In the genomic region with DNA sequence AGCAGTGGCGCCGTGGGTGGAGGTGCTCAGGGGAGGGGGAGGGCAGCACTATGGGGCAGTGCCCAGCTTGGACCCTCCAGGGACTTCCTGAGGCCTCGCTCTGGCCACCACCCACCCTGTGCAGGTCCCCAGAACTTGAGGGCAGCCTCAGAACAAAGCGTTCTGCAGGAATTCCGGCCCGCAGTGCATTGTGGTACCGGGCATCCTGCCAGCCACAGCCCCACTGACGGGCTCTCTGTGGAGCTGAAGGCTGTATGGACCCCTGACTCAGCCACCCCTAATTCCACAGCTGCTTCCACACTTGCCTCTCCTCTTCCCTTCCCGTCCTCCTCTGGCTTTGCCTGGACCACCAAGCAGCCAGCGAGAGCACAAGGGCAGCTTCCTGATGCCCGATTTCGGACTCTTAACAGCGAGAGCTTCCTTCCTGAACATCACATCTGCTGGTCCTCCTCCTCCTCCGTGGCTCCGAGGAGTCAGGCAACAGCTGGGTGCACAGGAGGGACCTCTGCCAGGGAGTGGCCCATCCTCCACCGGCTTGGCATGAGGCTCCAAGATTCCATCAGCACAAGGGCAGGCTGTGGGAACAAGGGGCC, we compare ENCODE assay signal across 8 mouse cellular contexts. TPM values are rescaled to one million over a fixed set of nuclear protein-coding genes. Genes with fewer than 3 reads are reported as not detected.
DNase-seq lines count a peak whose midpoint lies in the region; ATAC-seq and TF ChIP-seq lines count a peak whose summit lies in the region.

No protein-coding gene starts in this region.

- H3K4me2 ChIP-seq in forebrain, postnatal 0 days (ENCODE audit: low read depth), result no peak overlapping the region
- H3K4me2 ChIP-seq in forebrain, embryonic 16.5 days (ENCODE audit: low read length), result no peak overlapping the region
- H3K4me2 ChIP-seq in hindbrain, postnatal 0 days (ENCODE audit: low read depth, low read length), result 0 out of 2 replicates have a peak overlapping the region, but pooled peaks have one; percentile 16
- H3K4me2 ChIP-seq in lung, postnatal 0 days (replicated peaks; ENCODE audit: low read depth, low read length), result 0 out of 2 replicates have a peak overlapping the region, but pooled peaks have one; percentile 19
- no peak overlapping the region for H3K4me2 ChIP-seq in intestine, embryonic 15.5 days (replicated peaks)

- no peak overlapping the region for H3K27ac ChIP-seq in forebrain, postnatal 0 days (ENCODE audit: low read depth, low read length)
- H3K27ac ChIP-seq in forebrain, embryonic 16.5 days (ENCODE audit: low read length), result no peak overlapping the region
- no peak overlapping the region for H3K27ac ChIP-seq in hindbrain, postnatal 0 days
- peak overlapping the region; percentile 91 for H3K27ac ChIP-seq in lung, postnatal 0 days (ENCODE audit: low read length)
- no peak overlapping the region for H3K27ac ChIP-seq in intestine, embryonic 15.5 days

- no peaks in the 10 kb centered on the region for H3K27me3 ChIP-seq in forebrain, postnatal 0 days (ENCODE audit: insufficient read depth, low read length)
- H3K27me3 ChIP-seq in forebrain, embryonic 16.5 days (replicated peaks; ENCODE audit: control insufficient read depth, insufficient read depth, low read length), result no peaks in the 10 kb centered on the region
- no peaks in the 10 kb centered on the region for H3K27me3 ChIP-seq in hindbrain, postnatal 0 days (ENCODE audit: insufficient read depth, low read length)
- H3K27me3 ChIP-seq in lung, postnatal 0 days (replicated peaks; ENCODE audit: insufficient read depth, low read length), result no peaks in the 10 kb centered on the region
- H3K27me3 ChIP-seq in intestine, embryonic 15.5 days (replicated peaks), result no peaks in the 10 kb centered on the region

- no peak for DNase-seq in forebrain, postnatal 0 days
- peak; percentile 43 for DNase-seq in right cerebral cortex, postnatal 10 days (ENCODE audit: low spot score in 2 of 2)
- no peak for DNase-seq in right cerebral cortex, postnatal 25 days
- DNase-seq in hindbrain, postnatal 0 days (ENCODE audit: low spot score), result peak; percentile 20
- peak; percentile 73 for DNase-seq in lung, postnatal 0 days (ENCODE audit: low spot score)
- no peak for DNase-seq in urinary bladder, postnatal 10 days (ENCODE audit: low spot score)

- H3K4me3 ChIP-seq in forebrain, postnatal 0 days (ENCODE audit: low read depth, low read length), result no peak overlapping the region
- H3K4me3 ChIP-seq in forebrain, embryonic 16.5 days (replicated peaks; ENCODE audit: low read length), result no peak overlapping the region
- no peak overlapping the region for H3K4me3 ChIP-seq in hindbrain, postnatal 0 days (ENCODE audit: low read length)
- no peak overlapping the region for H3K4me3 ChIP-seq in lung, postnatal 0 days (ENCODE audit: low read depth, low read length)
- H3K4me3 ChIP-seq in intestine, embryonic 15.5 days (replicated peaks), result no peak overlapping the region

- WGBS in forebrain, postnatal 0 days, result 60% methylated on average over 16 of the region's 16 CpGs
- 59% methylated on average over 16 of the region's 16 CpGs for WGBS in forebrain, embryonic 16.5 days
- WGBS in hindbrain, postnatal 0 days, result 55% methylated on average over 16 of the region's 16 CpGs
- 36% methylated on average over 10 of the region's 16 CpGs for WGBS in lung, postnatal 0 days
- 74% methylated on average over 16 of the region's 16 CpGs for WGBS in intestine, embryonic 15.5 days

- no peaks in the 10 kb centered on the region for H3K9me3 ChIP-seq in forebrain, postnatal 0 days (ENCODE audit: low read length)
- no peaks in the 10 kb centered on the region for H3K9me3 ChIP-seq in forebrain, embryonic 16.5 days (ENCODE audit: control insufficient read depth, low read length)
- H3K9me3 ChIP-seq in hindbrain, postnatal 0 days (ENCODE audit: low read length), result no peaks in the 10 kb centered on the region
- no peaks in the 10 kb centered on the region for H3K9me3 ChIP-seq in lung, postnatal 0 days (ENCODE audit: low read length)
- no peaks in the 10 kb centered on the region for H3K9me3 ChIP-seq in intestine, embryonic 15.5 days

- TF ChIP-seq CTCF in forebrain, postnatal 0 days (IDR thresholded peaks at IDR 0.05; ENCODE audit: low read depth), result no peak
- TF ChIP-seq CTCF in hindbrain, postnatal 0 days (IDR thresholded peaks at IDR 0.05; ENCODE audit: low read depth), result no peak
- no peak for TF ChIP-seq CTCF in lung, postnatal 0 days (IDR thresholded peaks at IDR 0.05)

- peak; percentile 18; the same call in 1 of the 2 replicates for ATAC-seq in forebrain, postnatal 0 days
- ATAC-seq in forebrain, embryonic 16.5 days, result no peak
- peak; percentile 60 for ATAC-seq in hindbrain, postnatal 0 days
- ATAC-seq in lung, postnatal 0 days, result peak; percentile 91
- ATAC-seq in intestine, embryonic 15.5 days, result no peak

- H3K9ac ChIP-seq in forebrain, postnatal 0 days, result no peak overlapping the region
- H3K9ac ChIP-seq in forebrain, embryonic 16.5 days (replicated peaks; ENCODE audit: low read depth, low read length), result no peak overlapping the region
- no peak overlapping the region for H3K9ac ChIP-seq in hindbrain, postnatal 0 days (replicated peaks; ENCODE audit: low read length)
- H3K9ac ChIP-seq in lung, postnatal 0 days (replicated peaks; ENCODE audit: low read depth), result no peak overlapping the region
- H3K9ac ChIP-seq in intestine, embryonic 15.5 days, result no peak overlapping the region

- H3K4me1 ChIP-seq in forebrain, postnatal 0 days (ENCODE audit: insufficient read depth), result no peaks in the 10 kb centered on the region
- peaks cover 3% of the 10 kb centered on the region; the same call in 1 of the 2 replicates for H3K4me1 ChIP-seq in forebrain, embryonic 16.5 days (replicated peaks; ENCODE audit: control insufficient read depth, insufficient read depth, low read length)
- H3K4me1 ChIP-seq in hindbrain, postnatal 0 days (ENCODE audit: insufficient read depth, low read length), result no peaks in the 10 kb centered on the region
- H3K4me1 ChIP-seq in lung, postnatal 0 days (ENCODE audit: insufficient read depth, low read depth, low read length), result 0 out of 2 replicates have a peak, but pooled peaks cover 3% of the 10 kb centered on the region
- H3K4me1 ChIP-seq in intestine, embryonic 15.5 days (replicated peaks), result peaks cover 4% of the 10 kb centered on the region; the same call in 1 of the 2 replicates

- TF ChIP-seq EP300 in lung, postnatal 0 days (IDR thresholded peaks at IDR 0.05), result peak; percentile 96

- no peaks in the 10 kb centered on the region for H3K36me3 ChIP-seq in forebrain, postnatal 0 days (ENCODE audit: insufficient read depth)
- H3K36me3 ChIP-seq in forebrain, embryonic 16.5 days (ENCODE audit: control insufficient read depth, insufficient read depth), result no peaks in the 10 kb centered on the region
- H3K36me3 ChIP-seq in hindbrain, postnatal 0 days (ENCODE audit: insufficient read depth, low read length), result no peaks in the 10 kb centered on the region
- H3K36me3 ChIP-seq in lung, postnatal 0 days (ENCODE audit: insufficient read depth, low read length), result no peaks in the 10 kb centered on the region
- H3K36me3 ChIP-seq in intestine, embryonic 15.5 days, result no peaks in the 10 kb centered on the region

RNA-seq across cellular contexts. Expression of a gene that starts 46.2 kb away (rescaled TPM):
- total RNA-seq in forebrain, postnatal 0 days (2014; rRNA removed), result 1.2 and 2.3 TPM in 2 replicates
- polyA plus RNA-seq in forebrain, postnatal 0 days (2015; fragmentation: Nextera tagmentation; extraction: Ambion mirVana), result 4.6 and 5.6 TPM in 2 replicates
- polyA plus RNA-seq in forebrain, embryonic 16.5 days (2015; fragmentation: Nextera tagmentation; extraction: Ambion mirVana), result 1.8 TPM in 2 replicates
- 6.1 and 7.5 TPM in 2 replicates for total RNA-seq in hindbrain, postnatal 0 days (2014; rRNA removed)
- 17.9 and 19.7 TPM in 2 replicates for polyA plus RNA-seq in hindbrain, postnatal 0 days (2015; fragmentation: Nextera tagmentation; extraction: Ambion mirVana)
- 86.2 and 104 TPM in 2 replicates for polyA plus RNA-seq in lung, postnatal 0 days (2015; fragmentation: Nextera tagmentation; extraction: Ambion mirVana)
- 6.4 and 8.7 TPM in 2 replicates for polyA plus RNA-seq in intestine, embryonic 15.5 days (2015; fragmentation: Nextera tagmentation; extraction: Ambion mirVana)

Comparison
In these comparisons a context has a peak if more than half of its experiments do, and no peak if none do; other contexts are left out.
1. ATAC-seq: peak in forebrain, postnatal 0 days (single experiment), hindbrain, postnatal 0 days (single experiment) and lung, postnatal 0 days (single experiment); none in forebrain, embryonic 16.5 days (single experiment) and intestine, embryonic 15.5 days (single experiment).
2. DNase-seq: peak in right cerebral cortex, postnatal 10 days (2 of 2), hindbrain, postnatal 0 days (single experiment) and lung, postnatal 0 days (single experiment); none in forebrain, postnatal 0 days (single experiment), right cerebral cortex, postnatal 25 days (single experiment) and urinary bladder, postnatal 10 days (single experiment).
3. H3K4me2 ChIP-seq: peak in hindbrain, postnatal 0 days (single experiment) and lung, postnatal 0 days (single experiment); none in forebrain, postnatal 0 days (single experiment), forebrain, embryonic 16.5 days (single experiment) and intestine, embryonic 15.5 days (single experiment).